Mouse (Mus musculus): Measurements from ENCODE around the gene Fndc3b. TPM values are rescaled to one million over a fixed set of nuclear protein-coding genes. Genes with fewer than 3 reads are reported as not detected.

Fndc3b gene
- polyA plus RNA-seq, 1 experiment from 2014 or later: 11.8 TPM

DNA sequence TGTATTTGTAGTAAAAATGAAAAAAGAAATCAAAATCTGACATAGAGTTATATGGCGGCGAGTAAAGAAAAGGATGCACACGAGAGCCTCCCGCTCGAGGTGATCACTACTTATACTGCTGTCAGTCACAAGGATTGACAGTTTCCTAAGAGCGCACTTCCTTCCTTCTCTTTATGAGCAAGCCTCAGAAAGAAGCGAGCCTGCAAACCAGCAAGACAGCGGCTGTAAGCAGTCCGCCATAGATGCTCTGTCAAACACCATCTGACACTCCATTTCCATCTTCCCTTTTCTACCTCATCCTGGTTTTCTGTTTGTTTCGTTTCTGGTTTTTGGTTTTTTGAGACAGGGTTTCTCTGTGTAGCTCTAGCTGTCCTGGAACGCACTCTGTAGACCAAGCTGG lies 61.0 kb downstream of the Fndc3b start:
- WGBS: 86% methylated on average over 11 of the region's 11 CpGs

GRCm38 (mm10) chr3:27649316-27649715 lies 61.8 kb downstream of the Fndc3b start:
- WGBS: 39% methylated on average over 1 of the region's 1 CpGs
- TF ChIP-seq EP300 (optimal IDR thresholded peaks at IDR 0.05): no peak
- TF ChIP-seq CTCF (IDR thresholded peaks at IDR 0.05; ENCODE audit: low read depth): no peak
- H3K4me1 ChIP-seq (replicated peaks; ENCODE audit: control insufficient read depth, insufficient read depth): peaks cover 20% of the 10 kb centered on the region

More for the DNA sequence above, 61.0 kb downstream of the Fndc3b start:
- Histone ChIP-seq H3K9ac (ENCODE audit: low read length) (no peak overlapping the region), H3K4me2 (replicated peaks; ENCODE audit: low read depth) (no peak overlapping the region), H3K4me1 (replicated peaks; ENCODE audit: control insufficient read depth, insufficient read depth) (peaks cover 20% of the 10 kb centered on the region), H3K27ac (replicated peaks) (no peak overlapping the region), H3K4me3 (ENCODE audit: low read depth, low read length) (no peak overlapping the region), H3K9me3 (ENCODE audit: control insufficient read depth, low read length) (no peaks in the 10 kb centered on the region), H3K36me3 (ENCODE audit: control insufficient read depth, insufficient read depth, low read length) (no peaks in the 10 kb centered on the region), H3K27me3 (ENCODE audit: control insufficient read depth, insufficient read depth, low read length) (no peaks in the 10 kb centered on the region)
- no peak for ATAC-seq (ENCODE audit: low FRiP score, low TSS enrichment)
- no peak for DNase-seq (ENCODE audit: low spot score)
- no peak for TF ChIP-seq EP300 (optimal IDR thresholded peaks at IDR 0.05)
- TF ChIP-seq CTCF (IDR thresholded peaks at IDR 0.05; ENCODE audit: low read depth): no peak

DNA sequence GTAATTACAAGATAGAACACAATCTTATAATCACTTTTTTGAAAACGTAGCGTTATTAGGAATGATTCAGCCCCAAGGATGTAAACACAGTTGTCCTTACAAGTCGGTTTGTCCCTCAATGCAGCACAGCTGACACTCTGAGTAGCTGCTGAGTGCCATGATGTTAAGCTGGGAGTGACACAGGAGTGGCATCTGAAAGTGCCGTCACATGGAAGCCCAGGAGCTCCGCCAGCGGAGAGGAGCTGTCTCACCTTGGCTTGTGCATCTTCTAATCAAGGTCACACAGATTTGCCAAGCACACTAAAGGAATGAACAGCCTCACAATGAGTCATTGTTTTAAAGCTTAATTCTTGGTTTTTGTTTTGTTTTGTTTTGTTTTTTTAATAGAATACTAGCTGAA lies 68.7 kb downstream of the Fndc3b start:
- no peak for DNase-seq (ENCODE audit: low spot score)
- Histone ChIP-seq H3K4me3 (ENCODE audit: low read depth, low read length) (no peak overlapping the region), H3K27me3 (ENCODE audit: control insufficient read depth, insufficient read depth, low read length) (no peaks in the 10 kb centered on the region), H3K4me1 (replicated peaks; ENCODE audit: control insufficient read depth, insufficient read depth) (no peaks in the 10 kb centered on the region), H3K9ac (ENCODE audit: low read length) (no peak overlapping the region), H3K27ac (replicated peaks) (no peak overlapping the region), H3K9me3 (ENCODE audit: control insufficient read depth, low read length) (no peaks in the 10 kb centered on the region), H3K36me3 (ENCODE audit: control insufficient read depth, insufficient read depth, low read length) (peaks cover 5% of the 10 kb centered on the region), H3K4me2 (replicated peaks; ENCODE audit: low read depth) (no peak overlapping the region)
- WGBS: 82% methylated on average over 6 of the region's 6 CpGs
- no peak for ATAC-seq (ENCODE audit: low FRiP score, low TSS enrichment)
- TF ChIP-seq CTCF (IDR thresholded peaks at IDR 0.05; ENCODE audit: low read depth): no peak

More at GRCm38 (mm10) chr3:27649316-27649715, 61.8 kb downstream of the Fndc3b start:
- no peaks in the 10 kb centered on the region for H3K27me3 ChIP-seq (ENCODE audit: control insufficient read depth, insufficient read depth, low read length)
- H3K9me3 ChIP-seq (ENCODE audit: control insufficient read depth, low read length): no peaks in the 10 kb centered on the region
- ATAC-seq (ENCODE audit: low FRiP score, low TSS enrichment) (no peak), DNase-seq (ENCODE audit: low spot score) (no peak)
- no peak overlapping the region for H3K4me2 ChIP-seq (replicated peaks; ENCODE audit: low read depth)
- no peak overlapping the region for H3K4me3 ChIP-seq (ENCODE audit: low read depth, low read length)
- H3K36me3 ChIP-seq (ENCODE audit: control insufficient read depth, insufficient read depth, low read length): no peaks in the 10 kb centered on the region
- no peak overlapping the region for H3K27ac ChIP-seq (replicated peaks)
- H3K9ac ChIP-seq (ENCODE audit: low read length): no peak overlapping the region

DNA sequence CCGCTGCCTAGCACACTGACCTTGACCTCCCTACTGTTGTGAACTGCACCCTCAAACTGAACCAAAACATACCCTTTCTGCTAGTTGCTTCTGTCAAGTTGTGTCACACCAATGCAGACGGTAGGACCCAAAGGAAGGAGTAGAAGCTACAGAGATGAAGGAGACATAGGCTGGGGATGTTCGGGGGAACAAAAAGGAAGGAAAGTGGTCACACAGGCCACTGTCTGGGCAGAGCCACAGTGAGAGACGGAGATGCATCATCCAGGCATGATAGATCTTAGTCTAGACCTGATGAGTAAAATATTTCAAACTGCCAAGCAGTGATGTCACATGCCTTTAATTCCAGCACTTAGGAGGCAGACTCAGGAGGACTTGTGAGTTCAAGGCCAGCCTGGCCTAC lies 71.4 kb downstream of the Fndc3b start:
- Histone ChIP-seq H3K4me3 (ENCODE audit: low read depth, low read length) (no peak overlapping the region), H3K27ac (replicated peaks) (no peak overlapping the region), H3K4me2 (replicated peaks; ENCODE audit: low read depth) (no peak overlapping the region), H3K9me3 (ENCODE audit: control insufficient read depth, low read length) (no peaks in the 10 kb centered on the region), H3K36me3 (ENCODE audit: control insufficient read depth, insufficient read depth, low read length) (peaks cover 5% of the 10 kb centered on the region), H3K9ac (ENCODE audit: low read length) (no peak overlapping the region), H3K27me3 (ENCODE audit: control insufficient read depth, insufficient read depth, low read length) (no peaks in the 10 kb centered on the region), H3K4me1 (replicated peaks; ENCODE audit: control insufficient read depth, insufficient read depth) (no peaks in the 10 kb centered on the region)
- TF ChIP-seq EP300 (optimal IDR thresholded peaks at IDR 0.05): no peak
- TF ChIP-seq CTCF (IDR thresholded peaks at IDR 0.05; ENCODE audit: low read depth): no peak
- WGBS: 82% methylated on average over 4 of the region's 4 CpGs
- DNase-seq (ENCODE audit: low spot score) (no peak), ATAC-seq (ENCODE audit: low FRiP score, low TSS enrichment) (no peak)

GRCm38 (mm10) chr3:27637046-27637661 lies 74.0 kb downstream of the Fndc3b start:
- Histone ChIP-seq H3K27me3 (ENCODE audit: control insufficient read depth, insufficient read depth, low read length) (no peaks in the 10 kb centered on the region), H3K9ac (ENCODE audit: low read length) (no peak overlapping the region), H3K4me2 (replicated peaks; ENCODE audit: low read depth) (no peak overlapping the region), H3K9me3 (ENCODE audit: control insufficient read depth, low read length) (no peaks in the 10 kb centered on the region), H3K4me3 (ENCODE audit: low read depth, low read length) (no peak overlapping the region), H3K36me3 (ENCODE audit: control insufficient read depth, insufficient read depth, low read length) (peaks cover 5% of the 10 kb centered on the region), H3K27ac (replicated peaks) (no peak overlapping the region), H3K4me1 (replicated peaks; ENCODE audit: control insufficient read depth, insufficient read depth) (no peaks in the 10 kb centered on the region)
- no peak for ATAC-seq (ENCODE audit: low FRiP score, low TSS enrichment)
- DNase-seq (ENCODE audit: low spot score): no peak
- no peak for TF ChIP-seq CTCF (IDR thresholded peaks at IDR 0.05; ENCODE audit: low read depth)
- no peak for TF ChIP-seq EP300 (optimal IDR thresholded peaks at IDR 0.05)
- WGBS: 76% methylated on average over 6 of the region's 6 CpGs

- Histone ChIP-seq H3K9me3 (ENCODE audit: control insufficient read depth, low read length) (no peaks in the 10 kb centered on the region), H3K9ac (ENCODE audit: low read length) (no peak overlapping the region), H3K4me2 (replicated peaks; ENCODE audit: low read depth) (no peak overlapping the region), H3K36me3 (ENCODE audit: control insufficient read depth, insufficient read depth, low read length) (peaks cover 3% of the 10 kb centered on the region; the same call in 1 of the 2 replicates), H3K4me1 (replicated peaks; ENCODE audit: control insufficient read depth, insufficient read depth) (no peaks in the 10 kb centered on the region), H3K4me3 (ENCODE audit: low read depth, low read length) (no peak overlapping the region), H3K27ac (replicated peaks) (no peak overlapping the region), H3K27me3 (ENCODE audit: control insufficient read depth, insufficient read depth, low read length) (no peaks in the 10 kb centered on the region)
- ATAC-seq (ENCODE audit: low FRiP score, low TSS enrichment) (no peak), DNase-seq (ENCODE audit: low spot score) (no peak)
- 63% methylated on average over 3 of the region's 3 CpGs for WGBS
- no peak for TF ChIP-seq CTCF (IDR thresholded peaks at IDR 0.05; ENCODE audit: low read depth)
- TF ChIP-seq EP300 (optimal IDR thresholded peaks at IDR 0.05): no peak
These were observed 75.3 kb downstream of the Fndc3b start for GRCm38 (mm10) chr3:27635776-27636175.
